Mouse (Mus musculus) cerebellum, adult 2 months (tissue): Measurements from ENCODE around the gene Tmem206. TPM values are rescaled to one million over a fixed set of nuclear protein-coding genes. Genes with fewer than 3 reads are reported as not detected.

Experiments used
- DNase-seq, 2 experiments: peaks; one replicate each; pipeline ENCODE4 v3.0.0; 2021
- H3K27ac ChIP-seq: fragments of 200-500 bp; 2 replicates; pipeline ENCODE4 v1.5.1; 2012; ENCODE audit warnings: low read length, control low read depth, inconsistent platforms; ENCODE audit not compliant: insufficient read depth
- H3K27me3 ChIP-seq: fragments of 200-500 bp; 2 replicates; pipeline ENCODE4 v1.6.1; 2012; ENCODE audit warnings: inconsistent platforms, mild to moderate bottlenecking, low read length, moderate library complexity; ENCODE audit not compliant: control insufficient read depth, insufficient read depth
- H3K4me1 ChIP-seq: fragments of 200-500 bp; 2 replicates; pipeline ENCODE4 v1.6.1; 2011; ENCODE audit warnings: low read length; ENCODE audit not compliant: control insufficient read depth, insufficient read depth
- H3K4me3 ChIP-seq: fragments of 200-500 bp; replicated peaks from 2 replicates; pipeline ENCODE3; 2011; ENCODE audit warnings: mild to moderate bottlenecking, low read depth, low read length, control low read depth; ENCODE audit not compliant: insufficient read depth
- CTCF ChIP-seq: fragments of 200-500 bp; IDR thresholded peaks from 2 replicates; pipeline ENCODE4 v1.5.1; 2011; ENCODE audit warnings: low read depth, mild to moderate bottlenecking, control low read depth, low read length, moderate library complexity, borderline replicate concordance; ENCODE audit not compliant: insufficient read depth
- POLR2A ChIP-seq: fragments of 200-500 bp; IDR thresholded peaks from 2 replicates; pipeline ENCODE4 v1.6.1; 2011; ENCODE audit warnings: low read length, control low read depth, borderline replicate concordance; ENCODE audit not compliant: insufficient read depth
- WGBS: fragments of 180-500 bp; shearing (Covaris S2); methylation state at CpG from one replicate; pipeline ENCODE4 v1.1.7; 2018; 5-methylcytosine and 5-hydroxymethylcytosine counted together
- polyA plus RNA-seq: library from polyadenylated mRNA; depleted of rRNA; stranded (reverse); fragments of >200 nt; gene quantifications from 2 replicates; pipeline ENCODE4 v1.2.3, GENCODE M21; 2012; rRNA removed

Gene Tmem206
- polyA plus RNA-seq, 1 experiment, result 11.5 TPM

GRCm38 (mm10) chr1:191396897-191397849 is 71.5 kb downstream of the Tmem206 start:
- no peaks in the 10 kb centered on the region; the same call in 1 of the 2 replicates for H3K4me1 ChIP-seq
- TF ChIP-seq CTCF, result no peak
- peak; percentile 89 for TF ChIP-seq POLR2A
- peak; percentile 99 to 100 for DNase-seq
- peak overlapping the region; percentile 99 for H3K27ac ChIP-seq
- peak overlapping the region; percentile 92 for H3K4me3 ChIP-seq
- WGBS, result under 1% methylated on average over 82 of the region's 82 CpGs
- no peaks in the 10 kb centered on the region for H3K27me3 ChIP-seq

Other genes starting within 250 kb of the Tmem206 start
- 0.62 and 0.85 TPM in 2 replicates for gene Batf3, start 228.1 kb upstream of the Tmem206 start, polyA plus RNA-seq
- not detected in 2 replicates for gene Fam71a, start 161.1 kb upstream of the Tmem206 start, polyA plus RNA-seq
- 1.00 and 1.1 TPM in 2 replicates for gene Atf3, start 107.9 kb upstream of the Tmem206 start, polyA plus RNA-seq
- gene Nenf, start 7.7 kb upstream of the Tmem206 start, polyA plus RNA-seq, result 150 and 156 TPM in 2 replicates
- 41.1 and 44.7 TPM in 2 replicates for gene Ppp2r5a, start 77.4 kb downstream of the Tmem206 start, polyA plus RNA-seq
- 0.14 and 0.16 TPM in 2 replicates for gene Dtl, start 249.6 kb downstream of the Tmem206 start, polyA plus RNA-seq
- 34.5 and 38.5 TPM in 2 replicates for gene Ints7, start 249.7 kb downstream of the Tmem206 start, polyA plus RNA-seq